Mouse (Mus musculus): Measurements from ENCODE around the gene Zic5. TPM values are rescaled to one million over a fixed set of nuclear protein-coding genes. Genes with fewer than 3 reads are reported as not detected.

Gene Zic5
- polyA plus RNA-seq (2012; ENCODE audit: insufficient read depth, low replicate concordance), result not detected in 2 replicates

GRCm38 (mm10) chr14:122464763-122465741 is at the start of gene Zic5:
TSS of gene Zic5 (minus strand) at chr14:122465677.
- Histone ChIP-seq H3K36me3 (replicated peaks; ENCODE audit: low read length) (no peaks in the 10 kb centered on the region), H3K9me3 (peaks cover 11% of the 10 kb centered on the region), H3K4me1 (peaks cover 28% of the 10 kb centered on the region), H3K4me3 (replicated peaks) (peak within 1 kb of the TSS; percentile 89), H3K27me3 (replicated peaks) (peaks cover 89% of the 10 kb centered on the region)
- TF ChIP-seq GATA1 (IDR thresholded peaks at IDR 0.05; ENCODE audit: borderline replicate concordance, low read length) (no peak), FLI1 (IDR thresholded peaks at IDR 0.05; ENCODE audit: low read length) (no peak)

DNA sequence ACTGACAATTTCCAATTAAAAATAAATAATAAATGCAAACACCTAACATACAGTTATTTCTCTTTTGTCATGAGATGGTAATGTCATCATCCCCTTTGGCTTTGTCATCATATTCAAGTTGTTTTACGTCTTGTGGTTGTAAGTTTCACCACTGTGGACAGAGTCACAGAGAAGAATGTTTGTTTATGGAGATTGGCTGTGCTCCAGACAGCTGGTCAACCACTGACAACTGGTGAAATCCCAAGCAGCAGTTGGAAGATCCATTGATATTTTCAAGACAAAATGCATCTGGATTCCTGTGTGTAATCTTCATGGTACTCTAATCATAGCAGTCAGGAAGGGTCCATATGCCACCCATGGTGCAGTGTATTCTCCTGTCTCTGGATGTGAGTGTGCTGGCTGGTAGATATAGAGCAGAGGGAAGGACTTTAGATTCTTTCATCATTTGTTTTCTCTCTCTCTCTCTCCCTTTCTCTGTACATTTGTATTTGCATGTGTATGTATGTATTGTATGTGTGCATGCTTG is 48.1 kb upstream of the Zic5 start:
- Histone ChIP-seq H3K36me3 (replicated peaks; ENCODE audit: low read length) (no peaks in the 10 kb centered on the region), H3K27me3 (replicated peaks) (peaks cover 18% of the 10 kb centered on the region), H3K9me3 (no peaks in the 10 kb centered on the region), H3K4me1 (no peaks in the 10 kb centered on the region), H3K4me3 (replicated peaks) (no peak overlapping the region)
- no peak for TF ChIP-seq FLI1 (IDR thresholded peaks at IDR 0.05; ENCODE audit: low read length)
- TF ChIP-seq GATA1 (IDR thresholded peaks at IDR 0.05; ENCODE audit: borderline replicate concordance, low read length), result no peak

DNA sequence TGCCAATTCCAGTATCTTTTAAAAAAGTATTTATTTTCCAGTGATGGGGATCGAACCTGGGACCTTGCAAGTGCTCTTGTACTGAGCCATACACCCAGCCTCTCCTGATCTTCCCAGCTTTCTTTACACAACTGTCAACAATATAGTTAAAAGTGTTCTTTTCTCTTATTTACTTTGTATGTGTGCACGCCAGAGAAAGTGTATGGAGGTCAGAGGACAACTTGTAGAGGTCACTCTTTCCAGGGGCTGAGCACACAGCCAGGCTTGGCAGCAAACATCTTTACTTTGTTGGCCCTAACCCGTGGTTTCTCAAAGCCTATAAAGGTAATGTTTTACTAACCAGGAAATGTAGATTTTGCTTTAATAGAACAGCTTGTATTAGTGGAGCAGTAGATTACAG is 46.0 kb upstream of the Zic5 start:
- H3K4me3 ChIP-seq (replicated peaks), result no peak overlapping the region
- H3K27me3 ChIP-seq (replicated peaks), result peaks cover 18% of the 10 kb centered on the region
- no peaks in the 10 kb centered on the region for H3K36me3 ChIP-seq (replicated peaks; ENCODE audit: low read length)
- no peaks in the 10 kb centered on the region for H3K4me1 ChIP-seq
- TF ChIP-seq FLI1 (IDR thresholded peaks at IDR 0.05; ENCODE audit: low read length), result no peak
- TF ChIP-seq GATA1 (IDR thresholded peaks at IDR 0.05; ENCODE audit: borderline replicate concordance, low read length), result no peak
- H3K9me3 ChIP-seq, result no peaks in the 10 kb centered on the region

DNA sequence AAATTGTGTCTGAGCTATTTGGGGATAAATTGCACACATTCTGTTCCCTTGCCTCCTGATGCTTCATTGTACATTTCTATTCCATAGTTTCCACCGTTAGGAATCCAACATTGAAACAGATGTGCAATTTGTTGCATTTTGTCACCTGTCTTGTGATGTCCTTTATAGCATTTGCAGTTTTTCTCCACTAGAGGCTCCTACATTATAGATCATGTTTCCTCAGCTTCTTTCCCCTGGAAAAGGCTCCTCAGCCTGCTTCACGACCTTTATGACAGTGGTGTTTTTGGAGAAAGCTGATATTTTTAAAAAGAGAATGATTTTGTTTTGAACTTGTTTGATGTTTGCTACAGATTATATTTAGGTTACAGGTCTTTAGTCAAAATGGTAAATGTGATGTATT is 43.6 kb upstream of the Zic5 start:
- Histone ChIP-seq H3K4me3 (replicated peaks) (no peak overlapping the region), H3K27me3 (replicated peaks) (peaks cover 14% of the 10 kb centered on the region), H3K4me1 (no peaks in the 10 kb centered on the region), H3K9me3 (no peaks in the 10 kb centered on the region), H3K36me3 (replicated peaks; ENCODE audit: low read length) (no peaks in the 10 kb centered on the region)
- TF ChIP-seq GATA1 (IDR thresholded peaks at IDR 0.05; ENCODE audit: borderline replicate concordance, low read length), result no peak

DNA sequence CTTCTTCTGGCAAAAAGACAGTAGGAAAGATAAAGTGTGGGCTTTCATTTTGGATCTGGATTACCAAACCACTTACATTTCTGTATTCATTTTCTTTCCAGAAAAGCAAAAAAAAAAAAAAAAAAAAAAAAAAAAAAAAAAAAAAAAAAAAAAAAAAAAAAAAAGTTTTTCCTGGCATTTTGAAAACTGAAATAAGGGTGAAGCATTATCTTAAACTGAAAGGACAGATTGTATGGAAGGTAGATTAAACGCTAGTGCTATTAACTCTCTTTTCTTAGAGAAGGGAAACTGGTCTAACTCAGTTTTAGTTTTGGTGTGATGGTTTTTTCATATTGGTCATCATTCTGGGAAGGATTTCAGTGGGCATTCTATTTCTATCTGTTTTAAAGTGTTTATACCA is 26.5 kb upstream of the Zic5 start:
- H3K27me3 ChIP-seq (replicated peaks), result peaks cover 71% of the 10 kb centered on the region
- TF ChIP-seq GATA1 (IDR thresholded peaks at IDR 0.05; ENCODE audit: borderline replicate concordance, low read length), result no peak
- no peak for TF ChIP-seq FLI1 (IDR thresholded peaks at IDR 0.05; ENCODE audit: low read length)

DNA sequence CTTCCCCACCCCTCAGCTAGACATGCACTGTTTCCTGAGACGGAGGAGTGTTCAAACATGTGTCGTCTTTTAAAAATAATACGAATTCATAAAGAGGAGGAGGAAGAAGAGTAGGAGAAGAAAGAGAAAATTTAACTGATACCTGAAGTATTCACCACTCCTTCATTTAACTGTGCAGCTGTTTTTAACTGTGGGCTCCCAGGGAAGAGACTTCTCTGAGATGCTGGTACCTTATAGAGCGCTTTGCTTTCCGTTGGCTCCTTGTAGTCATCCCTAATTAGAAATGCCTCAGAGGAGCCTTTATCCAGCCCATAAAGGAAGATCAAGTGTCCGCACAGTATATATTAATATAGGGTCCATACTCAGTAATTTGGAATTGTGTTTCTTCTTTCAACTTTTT is 26.0 kb upstream of the Zic5 start:
- TF ChIP-seq FLI1 (IDR thresholded peaks at IDR 0.05; ENCODE audit: low read length), result no peak
- no peak for TF ChIP-seq GATA1 (IDR thresholded peaks at IDR 0.05; ENCODE audit: borderline replicate concordance, low read length)
- Histone ChIP-seq H3K36me3 (replicated peaks; ENCODE audit: low read length) (no peaks in the 10 kb centered on the region), H3K4me1 (peaks cover 8% of the 10 kb centered on the region), H3K9me3 (peaks cover 27% of the 10 kb centered on the region), H3K27me3 (replicated peaks) (peaks cover 76% of the 10 kb centered on the region), H3K4me3 (replicated peaks) (no peak overlapping the region)

More for the DNA sequence above, 26.5 kb upstream of the Zic5 start:
- no peaks in the 10 kb centered on the region for H3K36me3 ChIP-seq (replicated peaks; ENCODE audit: low read length)
- H3K9me3 ChIP-seq, result peaks cover 29% of the 10 kb centered on the region
- H3K4me1 ChIP-seq, result peaks cover 8% of the 10 kb centered on the region
- no peak overlapping the region for H3K4me3 ChIP-seq (replicated peaks)

DNA sequence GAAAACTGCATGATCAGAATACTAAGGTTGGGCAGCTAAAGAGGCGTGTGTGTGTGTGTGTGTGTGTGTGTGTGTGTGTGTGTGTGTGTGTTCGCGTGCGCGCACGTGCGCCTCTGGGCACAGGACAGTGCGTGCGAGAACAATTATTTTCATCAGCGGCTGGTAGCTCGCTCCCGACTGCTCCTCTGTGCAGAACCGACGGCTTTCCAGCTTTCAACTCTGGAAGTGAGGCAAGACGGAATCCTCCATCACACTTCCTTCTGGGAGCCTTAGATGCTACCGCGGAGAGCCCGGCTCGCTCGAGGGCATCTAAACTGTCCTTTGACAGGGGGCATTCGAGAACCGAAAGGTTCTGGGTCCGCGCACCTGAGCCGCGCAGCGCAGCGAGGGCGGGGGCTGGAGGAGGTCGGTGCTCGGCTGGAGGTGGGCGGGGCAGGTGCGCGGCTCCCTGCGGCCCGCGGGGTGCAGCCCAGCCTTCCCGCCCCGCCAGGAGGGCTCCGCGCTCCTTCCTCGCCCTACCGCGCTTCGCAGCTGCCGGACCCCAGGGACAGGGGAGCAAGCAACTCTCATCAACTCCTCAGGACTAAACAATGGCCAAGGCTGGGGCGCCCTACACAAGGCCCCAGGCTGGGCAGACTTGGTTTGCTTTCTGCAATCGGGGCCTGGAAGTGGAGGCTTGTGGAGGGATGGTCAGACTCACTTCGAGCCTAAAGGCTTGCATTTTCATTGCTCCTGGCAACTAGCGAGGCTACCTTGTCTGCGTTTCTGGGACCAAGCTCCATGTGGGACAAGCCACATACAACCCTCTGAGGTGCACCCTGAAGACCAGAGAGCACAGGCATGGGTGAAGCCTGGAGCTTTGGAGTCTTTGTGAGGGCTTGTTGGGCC is 25.2 kb upstream of the Zic5 start, which contains the start of gene Gm10837:
TSS of gene Gm10837 (plus strand) at position 146 of the 888 bp plus-strand sequence.
- Histone ChIP-seq H3K27me3 (replicated peaks) (peaks cover 79% of the 10 kb centered on the region), H3K36me3 (replicated peaks; ENCODE audit: low read length) (no peaks in the 10 kb centered on the region), H3K4me3 (replicated peaks) (peak within 1 kb of the TSS; percentile 29), H3K9me3 (peaks cover 21% of the 10 kb centered on the region), H3K4me1 (peaks cover 8% of the 10 kb centered on the region)
- TF ChIP-seq GATA1 (IDR thresholded peaks at IDR 0.05; ENCODE audit: borderline replicate concordance, low read length) (no peak), FLI1 (IDR thresholded peaks at IDR 0.05; ENCODE audit: low read length) (no peak)

- Histone ChIP-seq H3K9me3 (peaks cover 15% of the 10 kb centered on the region), H3K4me1 (peaks cover 16% of the 10 kb centered on the region), H3K27me3 (replicated peaks) (peaks cover 80% of the 10 kb centered on the region), H3K4me3 (replicated peaks) (no peak overlapping the region), H3K36me3 (replicated peaks; ENCODE audit: low read length) (no peaks in the 10 kb centered on the region)
- no peak for TF ChIP-seq GATA1 (IDR thresholded peaks at IDR 0.05; ENCODE audit: borderline replicate concordance, low read length)
- no peak for TF ChIP-seq FLI1 (IDR thresholded peaks at IDR 0.05; ENCODE audit: low read length)
Measured at GRCm38 (mm10) chr14:122489686-122490414, 24.4 kb upstream of the Zic5 start.

DNA sequence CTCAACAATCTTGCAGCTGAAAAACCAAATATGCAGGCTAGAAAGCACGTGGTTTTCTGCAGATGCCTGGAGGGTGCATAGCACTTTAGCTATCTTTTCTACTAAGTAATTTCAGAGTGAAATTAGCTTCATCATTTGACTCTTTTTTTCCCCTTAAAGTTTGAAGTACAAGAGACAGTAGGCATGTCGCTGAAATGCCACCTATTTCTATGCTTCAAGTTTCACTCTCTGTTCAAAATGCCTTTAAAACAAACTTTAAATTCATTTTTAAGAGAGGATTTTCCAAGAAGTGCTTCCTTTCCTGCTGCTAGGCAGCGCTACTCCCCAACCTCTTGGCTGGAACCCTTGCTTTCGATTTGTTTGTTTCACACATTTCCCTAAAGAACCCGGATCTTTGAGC is 23.6 kb upstream of the Zic5 start:
- no peaks in the 10 kb centered on the region for H3K36me3 ChIP-seq (replicated peaks; ENCODE audit: low read length)
- TF ChIP-seq GATA1 (IDR thresholded peaks at IDR 0.05; ENCODE audit: borderline replicate concordance, low read length), result no peak
- TF ChIP-seq FLI1 (IDR thresholded peaks at IDR 0.05; ENCODE audit: low read length), result no peak
- peaks cover 8% of the 10 kb centered on the region for H3K9me3 ChIP-seq
- H3K27me3 ChIP-seq (replicated peaks), result peaks cover 83% of the 10 kb centered on the region
- peaks cover 16% of the 10 kb centered on the region for H3K4me1 ChIP-seq
- H3K4me3 ChIP-seq (replicated peaks), result peak overlapping the region; percentile 65
